Mouse (Mus musculus) ES-E14 (cell line): ENCODE results near the gene Gjc2. TPM values are rescaled to one million over a fixed set of nuclear protein-coding genes. Genes with fewer than 3 reads are reported as not detected.

ENCODE experiments used
- DNase-seq: peaks from one replicate; pipeline ENCODE4 v3.0.0-alpha.2; 2013; ENCODE audit warnings: low read depth, low spot score
- H3K27ac ChIP-seq: 2 replicates; pipeline ENCODE4 v1.5.1; 2012; ENCODE audit warnings: low read depth, mild to moderate bottlenecking, low read length, moderate library complexity, mixed read lengths; ENCODE audit not compliant: poor library complexity, insufficient read depth, severe bottlenecking
- H3K36me3 ChIP-seq: 2 replicates; pipeline ENCODE4 v1.6.1; 2012; ENCODE audit warnings: mild to moderate bottlenecking, low read length, moderate library complexity, mixed read lengths; ENCODE audit not compliant: control insufficient read depth, poor library complexity, insufficient read depth, severe bottlenecking
- H3K4me1 ChIP-seq, 2 experiments: fragments of 150-350 bp in 1 of 2; sonication (generic) in 1 of 2; 2 replicates each; pipeline ENCODE4 v1.6.1; 2012; ENCODE audit warnings: low read length in 2 of 2, mild to moderate bottlenecking in 1 of 2, mixed read lengths in 1 of 2; ENCODE audit not compliant: control insufficient read depth in 2 of 2, insufficient read depth in 2 of 2, poor library complexity in 1 of 2
- H3K4me3 ChIP-seq, 2 experiments: fragments of 150-350 bp in 1 of 2; sonication (generic) in 1 of 2; 2 replicates each; pipeline ENCODE4 v1.5.1; 2012; ENCODE audit warnings: low read length in 2 of 2, low read depth in 1 of 2, mild to moderate bottlenecking in 1 of 2, mixed read lengths in 1 of 2; ENCODE audit not compliant: insufficient read depth in 1 of 2, poor library complexity in 1 of 2, severe bottlenecking in 1 of 2
- H3K9ac ChIP-seq: 2 replicates; pipeline ENCODE4 v1.6.1; 2012; ENCODE audit warnings: low read depth, mild to moderate bottlenecking, low read length, mixed read lengths; ENCODE audit not compliant: poor library complexity, insufficient read depth, severe bottlenecking
- H3K9me3 ChIP-seq: fragments of 150-350 bp; sonication (generic); 2 replicates; pipeline ENCODE4 v1.6.1; 2012; ENCODE audit warnings: low read depth, mild to moderate bottlenecking, low read length; ENCODE audit not compliant: control insufficient read depth, insufficient read depth
- CHD2 ChIP-seq: IDR thresholded peaks from 2 replicates; pipeline ENCODE4 v1.6.1; 2014; ENCODE audit warnings: mild to moderate bottlenecking, low read depth, low read length, inconsistent platforms
- HCFC1 ChIP-seq: IDR thresholded peaks from 2 replicates; pipeline ENCODE4 v1.6.1; 2012; ENCODE audit warnings: low read length, inconsistent platforms, borderline replicate concordance; ENCODE audit not compliant: insufficient read depth
- MAFK ChIP-seq: IDR thresholded peaks from 2 replicates; pipeline ENCODE4 v1.6.1; 2014; ENCODE audit warnings: mild to moderate bottlenecking, low read depth, low read length, inconsistent platforms; ENCODE audit not compliant: insufficient read depth
- ZC3H11A ChIP-seq: IDR thresholded peaks from 2 replicates; pipeline ENCODE4 v1.6.1; 2012; ENCODE audit warnings: low read depth, mild to moderate bottlenecking, inconsistent platforms, low read length, borderline replicate concordance
- ZNF384 ChIP-seq: IDR thresholded peaks from 2 replicates; pipeline ENCODE4 v1.6.1; 2012; ENCODE audit warnings: low read depth, low read length, inconsistent platforms
- in situ Hi-C, 2 experiments: fragments of 600-800 bp; cut with MboI; formaldehyde crosslinking; loops; one replicate each; pipeline ENCODE4 v1.15.1; 2025; ENCODE audit warnings: low sequenced_read_pairs in 2 of 2, inconsistent platforms in 1 of 2; ENCODE audit not compliant: unreplicated experiment in 2 of 2
- total RNA-seq: library from RNA; depleted of rRNA; stranded (reverse); fragments of 300-350 nt; gene quantifications from 2 replicates; pipeline ENCODE4 v1.2.3, GENCODE M21; 2012

Gene Gjc2
- total RNA-seq, 1 experiment: not detected

GRCm38 (mm10) chr11:59227604-59228121, 44.6 kb upstream of the Gjc2 start:
- Histone ChIP-seq H3K4me3 (peak overlapping the region; percentile 90 to 94), H3K9me3 (no peaks in the 10 kb centered on the region), H3K27ac (peak overlapping the region; percentile 78), H3K9ac (peak overlapping the region; percentile 99), H3K36me3 (no peaks in the 10 kb centered on the region), H3K4me1 (peaks cover 0 to 4% of the 10 kb centered on the region in 2 experiments; a peak in 1 of 4 replicates)
- in situ Hi-C loops: no loop called here
- no peak for DNase-seq
- TF ChIP-seq MAFK: no peak
- TF ChIP-seq HCFC1: no peak
- no peak for TF ChIP-seq CHD2
- no peak for TF ChIP-seq ZC3H11A
- no peak for TF ChIP-seq ZNF384

GRCm38 (mm10) chr11:59226787-59227603, 44.0 kb upstream of the Gjc2 start:
- Histone ChIP-seq H3K4me1 (peaks cover 0 to 6% of the 10 kb centered on the region in 2 experiments; a peak in 1 of 4 replicates), H3K9ac (peak overlapping the region; percentile 99), H3K36me3 (no peaks in the 10 kb centered on the region), H3K4me3 (peak overlapping the region; percentile 90 to 94), H3K9me3 (no peaks in the 10 kb centered on the region), H3K27ac (no peak overlapping the region)
- in situ Hi-C loops: no loop called here
- DNase-seq: no peak
- TF ChIP-seq ZNF384: no peak
- TF ChIP-seq HCFC1: no peak
- TF ChIP-seq CHD2: no peak
- TF ChIP-seq MAFK: no peak
- TF ChIP-seq ZC3H11A: no peak

GRCm38 (mm10) chr11:59226251-59226650, 43.2 kb upstream of the Gjc2 start:
- no peak for DNase-seq
- TF ChIP-seq MAFK (no peak), ZNF384 (no peak), CHD2 (no peak), ZC3H11A (no peak), HCFC1 (no peak)
- peak overlapping the region; percentile 48; the same call in 1 of the 2 replicates for H3K9ac ChIP-seq
- no peaks in the 10 kb centered on the region for H3K9me3 ChIP-seq
- H3K4me3 ChIP-seq: 0 out of 4 replicates have a peak overlapping the region, but pooled peaks of 1 of the 2 experiments have one; percentile 94
- peaks cover 0 to 6% of the 10 kb centered on the region in 2 experiments; a peak in 2 of 4 replicates for H3K4me1 ChIP-seq
- H3K36me3 ChIP-seq: no peaks in the 10 kb centered on the region
- H3K27ac ChIP-seq: no peak overlapping the region
- in situ Hi-C loops: no loop called here

- no peaks in the 10 kb centered on the region for H3K36me3 ChIP-seq
- H3K9me3 ChIP-seq: no peaks in the 10 kb centered on the region
- no peak for TF ChIP-seq ZNF384
- TF ChIP-seq ZC3H11A: no peak
- no peak for TF ChIP-seq HCFC1
- no peak for TF ChIP-seq CHD2
- no peak for TF ChIP-seq MAFK
- peaks cover 0 to 8% of the 10 kb centered on the region in 2 experiments; a peak in 2 of 4 replicates for H3K4me1 ChIP-seq
- H3K4me3 ChIP-seq: no peak overlapping the region
- no peak overlapping the region for H3K27ac ChIP-seq
- no peak for DNase-seq
- H3K9ac ChIP-seq: peak overlapping the region; percentile 16; the same call in 1 of the 2 replicates
- in situ Hi-C loops: no loop called here
Observed at GRCm38 (mm10) chr11:59225167-59225566, 42.2 kb upstream of the Gjc2 start.
